21 mouse cellular contexts compared by ENCODE assay signal in the genomic region with DNA sequence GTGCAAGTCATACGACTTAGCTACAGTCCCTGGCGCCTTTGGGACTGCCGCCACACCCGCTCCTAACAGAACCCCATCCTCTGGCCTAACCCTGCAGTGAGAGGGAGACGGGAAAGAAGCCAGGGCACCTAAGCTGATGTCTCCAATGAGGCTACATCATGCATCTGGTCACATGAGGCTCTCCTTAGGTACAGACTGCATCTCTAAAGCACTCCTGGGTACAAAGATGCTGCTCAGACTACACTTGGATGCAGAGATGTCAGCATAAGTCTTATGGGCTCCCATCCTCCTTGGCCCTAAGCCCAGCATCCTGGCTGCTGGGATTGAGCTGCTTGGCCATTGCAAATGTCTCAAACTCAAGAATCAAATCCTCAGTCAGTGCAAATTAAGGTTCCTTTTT. TPM values are rescaled to one million over a fixed set of nuclear protein-coding genes. Genes with fewer than 3 reads are reported as not detected.
DNase-seq lines count a peak whose midpoint lies in the region; ATAC-seq and TF ChIP-seq lines count a peak whose summit lies in the region.
"Had no signal": no experiment of that assay in that cellular context is flagged by ENCODE, and none has a peak within 500 bp of the region (broad histone marks: within the 10 kb centered on the region; RNA-seq: fewer than 3 reads in every experiment).

No protein-coding gene starts in this region.

- DNase-seq in cerebellum, adult 9-10 months = peak; percentile 4
- DNase-seq in cerebellum, adult 18-20 months = no peak
- DNase-seq in liver, embryonic 11.5 days (ENCODE audit: low spot score) = no peak
- peak; percentile 60 for DNase-seq in MEL (ENCODE audit: low read depth, low spot score)
- no peak for DNase-seq in spleen, adult 18-20 months
- DNase-seq: adrenal gland, adult 8-10 months; adrenal gland, postnatal 36 days; cerebellum, adult 11 months; cerebellum, adult 9-11 months; embryo, embryonic 11 days; forebrain, postnatal 0 days; gastrocnemius, postnatal 14 days; heart, postnatal 36 days had no signal

- H3K4me2 ChIP-seq in liver, embryonic 12.5 days = 0 out of 2 replicates have a peak overlapping the region, but pooled peaks have one; percentile 18
- H3K4me2 ChIP-seq in liver, embryonic 11.5 days = no peak overlapping the region
- H3K4me2 ChIP-seq in myocyte (ENCODE audit: low read depth) = peak overlapping the region; percentile 59
- no peak overlapping the region for H3K4me2 ChIP-seq in intestine, postnatal 0 days (replicated peaks; ENCODE audit: low read depth)
- H3K4me2 ChIP-seq: embryonic facial prominence, embryonic 12.5 days; forebrain, embryonic 13.5 days; heart, embryonic 13.5 days; hindbrain, embryonic 15.5 days had no signal

- H3K9ac ChIP-seq in liver, embryonic 12.5 days = no peak overlapping the region
- no peak overlapping the region for H3K9ac ChIP-seq in liver, embryonic 11.5 days (ENCODE audit: low read depth, low read length)
- no peak overlapping the region for H3K9ac ChIP-seq in MEL (ENCODE audit: control insufficient read depth, low read depth, low read length, poor library complexity, severe bottlenecking)
- H3K9ac ChIP-seq in intestine, postnatal 0 days (ENCODE audit: low read depth, low read length) = no peak overlapping the region
- H3K9ac ChIP-seq: embryonic facial prominence, embryonic 12.5 days; forebrain, embryonic 13.5 days; forebrain, postnatal 0 days; heart, embryonic 13.5 days; hindbrain, embryonic 15.5 days had no signal

- H3K27ac ChIP-seq in liver, embryonic 12.5 days = no peak overlapping the region
- no peak overlapping the region for H3K27ac ChIP-seq in liver, embryonic 11.5 days (ENCODE audit: low read depth, low read length)
- peak overlapping the region; percentile 58 for H3K27ac ChIP-seq in MEL (ENCODE audit: control insufficient read depth, low read depth, low read length)
- H3K27ac ChIP-seq in intestine, postnatal 0 days (ENCODE audit: low read depth, low read length) = no peak overlapping the region
- H3K27ac ChIP-seq: embryonic facial prominence, embryonic 12.5 days; forebrain, embryonic 13.5 days; heart, embryonic 13.5 days; hindbrain, embryonic 15.5 days had no signal

- H3K79me2 ChIP-seq in MEL (ENCODE audit: control insufficient read depth, insufficient read depth, low read length, poor library complexity) = no peaks in the 10 kb centered on the region
- H3K79me2 ChIP-seq in myocyte (ENCODE audit: control insufficient read depth, insufficient read depth) = peaks cover 27% of the 10 kb centered on the region

- no peak overlapping the region for H3K4me3 ChIP-seq in liver, embryonic 12.5 days
- H3K4me3 ChIP-seq in liver, embryonic 11.5 days (ENCODE audit: low read depth, low read length) = no peak overlapping the region
- H3K4me3 ChIP-seq in MEL (ENCODE audit: control insufficient read depth in 1 of 2, insufficient read depth in 1 of 2, low read depth in 2 of 2, low read length in 2 of 2) (no peak overlapping the region), myocyte (no peak overlapping the region)
- H3K4me3 ChIP-seq in intestine, postnatal 0 days (ENCODE audit: low read depth, low read length) = no peak overlapping the region
- H3K4me3 ChIP-seq: embryonic facial prominence, embryonic 12.5 days; forebrain, embryonic 13.5 days; heart, embryonic 13.5 days; hindbrain, embryonic 15.5 days had no signal

- TF ChIP-seq RAD21 in MEL (IDR thresholded peaks at IDR 0.05; ENCODE audit: low read depth, low read length) = no peak

- H3K36me3 ChIP-seq in liver, embryonic 12.5 days = no peaks in the 10 kb centered on the region
- H3K36me3 ChIP-seq in liver, embryonic 11.5 days (ENCODE audit: control insufficient read depth, insufficient read depth, low read length) = no peaks in the 10 kb centered on the region
- peaks cover 0 to 23% of the 10 kb centered on the region in 2 experiments; a peak in 2 of 4 replicates for H3K36me3 ChIP-seq in MEL (ENCODE audit: control insufficient read depth in 1 of 2, insufficient read depth in 2 of 2, low read length in 2 of 2)
- no peaks in the 10 kb centered on the region for H3K36me3 ChIP-seq in myocyte (ENCODE audit: control insufficient read depth, insufficient read depth)
- no peaks in the 10 kb centered on the region for H3K36me3 ChIP-seq in intestine, postnatal 0 days (ENCODE audit: control insufficient read depth, insufficient read depth)
- H3K36me3 ChIP-seq: hindbrain, embryonic 15.5 days had no signal

- H3K4me1 ChIP-seq in liver, embryonic 12.5 days = peaks cover 40% of the 10 kb centered on the region
- H3K4me1 ChIP-seq in liver, embryonic 11.5 days (replicated peaks; ENCODE audit: control insufficient read depth, insufficient read depth, low read length) = peaks cover 11% of the 10 kb centered on the region
- peaks cover 9 to 35% of the 10 kb centered on the region in 2 experiments; a peak in 3 of 4 replicates for H3K4me1 ChIP-seq in MEL (ENCODE audit: control insufficient read depth in 1 of 2, insufficient read depth in 2 of 2, low read length in 2 of 2)
- H3K4me1 ChIP-seq in intestine, postnatal 0 days (replicated peaks; ENCODE audit: control insufficient read depth, insufficient read depth, low read length) = 0 out of 2 replicates have a peak, but pooled peaks cover 7% of the 10 kb centered on the region
- H3K4me1 ChIP-seq: forebrain, embryonic 13.5 days; hindbrain, embryonic 15.5 days had no signal

- H3K27me3 ChIP-seq in liver, embryonic 12.5 days (replicated peaks) = no peaks in the 10 kb centered on the region
- H3K27me3 ChIP-seq in liver, embryonic 11.5 days (replicated peaks; ENCODE audit: control insufficient read depth, insufficient read depth, low read length) = no peaks in the 10 kb centered on the region
- H3K27me3 ChIP-seq in MEL (ENCODE audit: control insufficient read depth in 1 of 2, insufficient read depth in 2 of 2, low read length in 2 of 2) (no peaks in the 10 kb centered on the region), myocyte (ENCODE audit: control insufficient read depth, insufficient read depth, insufficient read length) (no peaks in the 10 kb centered on the region)
- H3K27me3 ChIP-seq in intestine, postnatal 0 days (replicated peaks; ENCODE audit: control insufficient read depth, insufficient read depth, low read length) = no peaks in the 10 kb centered on the region
- H3K27me3 ChIP-seq: embryonic facial prominence, embryonic 12.5 days; forebrain, embryonic 13.5 days; heart, embryonic 13.5 days; hindbrain, embryonic 15.5 days had no signal

- H3ac ChIP-seq in myocyte (ENCODE audit: control insufficient read depth, insufficient read length) = no peak overlapping the region

- no peaks in the 10 kb centered on the region for H3K9me3 ChIP-seq in liver, embryonic 12.5 days (replicated peaks)
- H3K9me3 ChIP-seq in liver, embryonic 11.5 days (ENCODE audit: control insufficient read depth, low read length) = no peaks in the 10 kb centered on the region
- H3K9me3 ChIP-seq in MEL (replicated peaks; ENCODE audit: insufficient read depth, low read length) = no peaks in the 10 kb centered on the region
- no peaks in the 10 kb centered on the region for H3K9me3 ChIP-seq in intestine, postnatal 0 days (ENCODE audit: control insufficient read depth)
- H3K9me3 ChIP-seq: forebrain, embryonic 13.5 days; hindbrain, embryonic 15.5 days had no signal

- 76% methylated on average over 5 of the region's 5 CpGs for WGBS in liver, embryonic 12.5 days (ENCODE audit: insufficient replicate concordance)
- 89% methylated on average over 5 of the region's 5 CpGs for WGBS in liver, embryonic 11.5 days
- WGBS in intestine, postnatal 0 days = 89% methylated on average over 5 of the region's 5 CpGs

- no peak for TF ChIP-seq POLR2A in MEL (IDR thresholded peaks at IDR 0.05; ENCODE audit: control insufficient read depth in 1 of 2, insufficient read depth in 1 of 2, low read depth in 1 of 2, low read length in 2 of 2, poor library complexity in 1 of 2)
- no peak for TF ChIP-seq POLR2A in myocyte (IDR thresholded peaks at IDR 0.05; ENCODE audit: insufficient read length, low read depth)

- no peak for TF ChIP-seq CTCF in MEL (IDR thresholded peaks at IDR 0.05 in 2 of 3, conservative IDR thresholded peaks at IDR 0.05 in 1 of 3; ENCODE audit: control insufficient read depth in 1 of 3, insufficient read depth in 1 of 3, low read depth in 2 of 3, low read length in 3 of 3, poor library complexity in 1 of 3, severe bottlenecking in 1 of 3)
- TF ChIP-seq CTCF in intestine, postnatal 0 days (IDR thresholded peaks at IDR 0.05; ENCODE audit: low read depth) = no peak

- TF ChIP-seq EP300 in MEL (IDR thresholded peaks at IDR 0.05; ENCODE audit: low read depth in 1 of 2, low read length in 2 of 2) = no peak

- no peak for ATAC-seq in liver, embryonic 12.5 days
- no peak for ATAC-seq in liver, embryonic 11.5 days (replicated peaks; ENCODE audit: low FRiP score)
- no peak for ATAC-seq in intestine, postnatal 0 days
- ATAC-seq: forebrain, embryonic 13.5 days; forebrain, postnatal 0 days; intestine, embryonic 16.5 days had no signal

TF ChIP-seq in MEL, 35 proteins besides CTCF, POLR2A, EP300 and RAD21:
- 0 out of 2 replicates have a peak, but pooled peaks have one; percentile 9 for TF ChIP-seq USF1 (IDR thresholded peaks at IDR 0.05; ENCODE audit: low read depth, low read length)
- TF ChIP-seq ZKSCAN1 (IDR thresholded peaks at IDR 0.05; ENCODE audit: low read depth, low read length) = no peak
TF ChIP-seq in MEL: peak in this region for 1.

TF ChIP-seq in myocyte, 11 proteins besides CTCF, POLR2A, EP300 and RAD21 (continues in another document):
- no peak for TF ChIP-seq USF1 (IDR thresholded peaks at IDR 0.05; ENCODE audit: low read depth)
- TF ChIP-seq TCF12 (IDR thresholded peaks at IDR 0.05; ENCODE audit: insufficient read depth, poor library complexity, severe bottlenecking) = no peak
- TF ChIP-seq POLR2AphosphoS2 (IDR thresholded peaks at IDR 0.05; ENCODE audit: insufficient read length, low read depth) = no peak
- TF ChIP-seq E2F4 (IDR thresholded peaks at IDR 0.05; ENCODE audit: insufficient read depth) = no peak

RNA-seq across cellular contexts. Expression of a gene that starts 10.0 kb away (rescaled TPM):
- polyA plus RNA-seq in liver, embryonic 12.5 days (2016; fragmentation: Nextera tagmentation; extraction: Ambion mirVana) = 47.2 and 49.9 TPM in 2 replicates
- 59.5 and 65.8 TPM in 2 replicates for polyA plus RNA-seq in liver, embryonic 11.5 days (2014; fragmentation: Nextera tagmentation; extraction: Ambion mirVana)
- total RNA-seq in MEL (2012; rRNA removed) = 2.2 and 4.1 TPM in 2 replicates
- polyA plus RNA-seq in MEL (2012; ENCODE audit: insufficient read depth in 1 of 2, insufficient read length in 2 of 2, low read depth in 1 of 2, low replicate concordance in 2 of 2, missing spikeins in 1 of 2) (1 to 10 TPM in 1 of 2 experiments, not detected in 1; 8.0 TPM), myocyte (2012; fragmentation: generic; extraction: Trizol) (93.7 TPM)
- polyA plus RNA-seq in intestine, postnatal 0 days (2015; fragmentation: Nextera tagmentation; extraction: Ambion mirVana) = 1,340 and 1,424 TPM in 2 replicates

RNA-seq across cellular contexts. Expression of a gene that starts 39.3 kb away (rescaled TPM):
- 18.5 and 19.5 TPM in 2 replicates for polyA plus RNA-seq in liver, embryonic 12.5 days (2016; fragmentation: Nextera tagmentation; extraction: Ambion mirVana)
- 24.7 and 27.5 TPM in 2 replicates for polyA plus RNA-seq in liver, embryonic 11.5 days (2014; fragmentation: Nextera tagmentation; extraction: Ambion mirVana)
- total RNA-seq in MEL (2012; rRNA removed) = 22.3 and 25.9 TPM in 2 replicates
- polyA plus RNA-seq in MEL (2012; ENCODE audit: insufficient read depth in 1 of 2, insufficient read length in 2 of 2, low read depth in 1 of 2, low replicate concordance in 2 of 2, missing spikeins in 1 of 2) (10 to 100 TPM in 1 of 2 experiments, not detected in 1; 29.3 TPM), myocyte (2012; fragmentation: generic; extraction: Trizol) (13.2 TPM)
- 36.1 and 36.7 TPM in 2 replicates for polyA plus RNA-seq in intestine, postnatal 0 days (2015; fragmentation: Nextera tagmentation; extraction: Ambion mirVana)

Comparison
In these comparisons a context has a peak if more than half of its experiments do, and no peak if none do; other contexts are left out.
1. DNase-seq: peak in cerebellum, adult 9-10 months (single experiment) and MEL (single experiment); none in cerebellum, adult 18-20 months (0 of 2), liver, embryonic 11.5 days (single experiment) and spleen, adult 18-20 months (0 of 2).
2. H3K4me2 ChIP-seq: peak in liver, embryonic 12.5 days (single experiment) and myocyte (single experiment); none in liver, embryonic 11.5 days (single experiment) and intestine, postnatal 0 days (single experiment).
3. RNA of a gene that starts 10.0 kb away (polyA plus RNA-seq): 1,340 to 1,424 TPM in intestine, postnatal 0 days; 93.7 TPM in myocyte (single experiment), 59.5 to 65.8 TPM in liver, embryonic 11.5 days, 47.2 to 49.9 TPM in liver, embryonic 12.5 days and 8.0 TPM in MEL; every median in the first group is over 10 times any median in the second.